Mouse (Mus musculus) spleen, adult 2 months (tissue): ENCODE measurements at regions not wholly inside any gene's neighbourhood (a gene's known extent, or its start where the extent isn't known, plus 50 kb on each side); places are given as distances from the start of the nearest gene placed in this dataset.

Source experiments
- CTCF ChIP-seq: fragments of 200-500 bp; IDR thresholded peaks from 2 replicates; pipeline ENCODE4 v1.5.1; 2011; ENCODE audit warnings: mild to moderate bottlenecking, inconsistent platforms; ENCODE audit not compliant: insufficient read depth, insufficient read length, insufficient replicate concordance; ENCODE audit errors: extremely low read depth
- POLR2A ChIP-seq: fragments of 200-500 bp; IDR thresholded peaks from 2 replicates; pipeline ENCODE4 v1.6.1; 2011; ENCODE audit warnings: low read depth, low read length, inconsistent platforms

GRCm38 (mm10) chr11:24856991-24857390 is 779.1 kb downstream of the Bcl11a start:
- TF ChIP-seq POLR2A (no peak), CTCF (no peak)
